Comparison of ENCODE assay signal across 20 mouse cellular contexts in genomic region chr17:7678898-7679297, GRCm38 (mm10).
DNase-seq lines count a peak whose midpoint lies in the region; ATAC-seq and TF ChIP-seq lines count a peak whose summit lies in the region.
"Had no signal": no experiment of that assay in that cellular context is flagged by ENCODE, and none has a peak within 500 bp of the region (broad histone marks: within the 10 kb centered on the region; RNA-seq: fewer than 3 reads in every experiment).

No protein-coding gene starts in this region.

- no peak for ATAC-seq in kidney, postnatal 0 days (replicated peaks; ENCODE audit: low FRiP score, low read depth)
- no peak for ATAC-seq in kidney, embryonic 15.5 days (replicated peaks; ENCODE audit: low FRiP score)
- ATAC-seq in heart, postnatal 0 days (ENCODE audit: insufficient read depth, low read depth) = no peak; the same call in 1 of the 2 replicates
- no peak for ATAC-seq in midbrain, embryonic 13.5 days
- ATAC-seq: intestine, embryonic 15.5 days had no signal

- WGBS in kidney, postnatal 0 days = 66% methylated on average over 9 of the region's 9 CpGs
- 76% methylated on average over 9 of the region's 9 CpGs for WGBS in kidney, embryonic 15.5 days
- 49% methylated on average over 9 of the region's 9 CpGs for WGBS in heart, postnatal 0 days
- 88% methylated on average over 9 of the region's 9 CpGs for WGBS in midbrain, embryonic 13.5 days

- H3K27ac ChIP-seq in kidney, postnatal 0 days = no peak overlapping the region
- no peak overlapping the region for H3K27ac ChIP-seq in kidney, embryonic 15.5 days
- no peak overlapping the region for H3K27ac ChIP-seq in heart, postnatal 0 days (ENCODE audit: low read depth)
- no peak overlapping the region for H3K27ac ChIP-seq in midbrain, embryonic 13.5 days
- H3K27ac ChIP-seq: forebrain, embryonic 12.5 days; hindbrain, embryonic 15.5 days; intestine, embryonic 15.5 days; limb, embryonic 13.5 days; liver, embryonic 15.5 days; neural tube, embryonic 13.5 days had no signal

- H3K36me3 ChIP-seq in kidney, postnatal 0 days (ENCODE audit: insufficient read depth, low read length) = no peaks in the 10 kb centered on the region
- no peaks in the 10 kb centered on the region for H3K36me3 ChIP-seq in kidney, embryonic 15.5 days
- no peaks in the 10 kb centered on the region for H3K36me3 ChIP-seq in heart, postnatal 0 days (replicated peaks; ENCODE audit: control insufficient read depth, insufficient read depth, low read length)
- H3K36me3 ChIP-seq in midbrain, embryonic 13.5 days = no peaks in the 10 kb centered on the region
- H3K36me3 ChIP-seq: forebrain, embryonic 12.5 days; heart, embryonic 15.5 days; hindbrain, embryonic 15.5 days; intestine, embryonic 15.5 days; limb, embryonic 13.5 days; liver, embryonic 15.5 days; neural tube, embryonic 13.5 days had no signal

- DNase-seq in kidney, postnatal 0 days (ENCODE audit: low spot score) = peak; percentile 57
- peak; percentile 46 for DNase-seq in lung, postnatal 10 days
- no peak for DNase-seq in lung, adult 18-20 months
- DNase-seq in heart, postnatal 0 days (ENCODE audit: low spot score) = peak; percentile 24
- peak; percentile 12 to 41 for DNase-seq in kidney, postnatal 4 days
- DNase-seq: adrenal gland, adult 8-10 months; cerebellum, adult 9-10 months; gastrocnemius, postnatal 10 days; midbrain, embryonic 14.5 days; right cerebral cortex, adult 18-20 months; thymus, postnatal 25 days had no signal

- no peaks in the 10 kb centered on the region for H3K9me3 ChIP-seq in kidney, postnatal 0 days (replicated peaks; ENCODE audit: low read length)
- H3K9me3 ChIP-seq in kidney, embryonic 15.5 days (replicated peaks) = no peaks in the 10 kb centered on the region
- no peaks in the 10 kb centered on the region for H3K9me3 ChIP-seq in heart, postnatal 0 days (replicated peaks; ENCODE audit: control insufficient read depth, low read length)
- H3K9me3 ChIP-seq in midbrain, embryonic 13.5 days = no peaks in the 10 kb centered on the region
- H3K9me3 ChIP-seq: forebrain, embryonic 12.5 days; heart, embryonic 15.5 days; hindbrain, embryonic 15.5 days; intestine, embryonic 15.5 days; limb, embryonic 13.5 days; liver, embryonic 15.5 days; neural tube, embryonic 13.5 days had no signal

- no peak for TF ChIP-seq EP300 in heart, postnatal 0 days (IDR thresholded peaks at IDR 0.05; ENCODE audit: low read depth)

- H3K4me2 ChIP-seq in kidney, postnatal 0 days (ENCODE audit: low read length) = no peak overlapping the region
- no peak overlapping the region for H3K4me2 ChIP-seq in kidney, embryonic 15.5 days
- H3K4me2 ChIP-seq in heart, postnatal 0 days (ENCODE audit: low read depth, low read length) = no peak overlapping the region
- no peak overlapping the region for H3K4me2 ChIP-seq in midbrain, embryonic 13.5 days (replicated peaks)
- H3K4me2 ChIP-seq: forebrain, embryonic 12.5 days; heart, embryonic 15.5 days; hindbrain, embryonic 15.5 days; intestine, embryonic 15.5 days; limb, embryonic 13.5 days; liver, embryonic 15.5 days; neural tube, embryonic 13.5 days had no signal

- no peaks in the 10 kb centered on the region for H3K4me1 ChIP-seq in kidney, postnatal 0 days (replicated peaks; ENCODE audit: insufficient read depth, low read length)
- no peaks in the 10 kb centered on the region for H3K4me1 ChIP-seq in kidney, embryonic 15.5 days
- H3K4me1 ChIP-seq in heart, postnatal 0 days (ENCODE audit: control insufficient read depth, insufficient read depth) = no peaks in the 10 kb centered on the region
- no peaks in the 10 kb centered on the region for H3K4me1 ChIP-seq in midbrain, embryonic 13.5 days (replicated peaks)
- H3K4me1 ChIP-seq: forebrain, embryonic 12.5 days; heart, embryonic 15.5 days; hindbrain, embryonic 15.5 days; intestine, embryonic 15.5 days; limb, embryonic 13.5 days; liver, embryonic 15.5 days; neural tube, embryonic 13.5 days had no signal

- no peak for TF ChIP-seq CTCF in kidney, postnatal 0 days (IDR thresholded peaks at IDR 0.05; ENCODE audit: low read depth)
- TF ChIP-seq CTCF in heart, postnatal 0 days (IDR thresholded peaks at IDR 0.05; ENCODE audit: low read depth) = no peak

- no peaks in the 10 kb centered on the region for H3K27me3 ChIP-seq in kidney, postnatal 0 days (ENCODE audit: insufficient read depth, low read length)
- H3K27me3 ChIP-seq in kidney, embryonic 15.5 days = no peaks in the 10 kb centered on the region
- no peaks in the 10 kb centered on the region for H3K27me3 ChIP-seq in heart, postnatal 0 days (ENCODE audit: control insufficient read depth, insufficient read depth, low read length)
- H3K27me3 ChIP-seq in midbrain, embryonic 13.5 days = no peaks in the 10 kb centered on the region
- H3K27me3 ChIP-seq: forebrain, embryonic 12.5 days; heart, embryonic 15.5 days; hindbrain, embryonic 15.5 days; intestine, embryonic 15.5 days; limb, embryonic 13.5 days; liver, embryonic 15.5 days; neural tube, embryonic 13.5 days had no signal

- no peak overlapping the region for H3K9ac ChIP-seq in kidney, postnatal 0 days (ENCODE audit: low read depth, low read length)
- no peak overlapping the region for H3K9ac ChIP-seq in kidney, embryonic 15.5 days
- H3K9ac ChIP-seq in heart, postnatal 0 days (replicated peaks; ENCODE audit: low read depth, low read length) = no peak overlapping the region
- no peak overlapping the region for H3K9ac ChIP-seq in midbrain, embryonic 13.5 days (replicated peaks)
- H3K9ac ChIP-seq: forebrain, embryonic 12.5 days; heart, embryonic 15.5 days; hindbrain, embryonic 15.5 days; intestine, embryonic 15.5 days; limb, embryonic 13.5 days; liver, embryonic 15.5 days; neural tube, embryonic 13.5 days had no signal

- no peak overlapping the region for H3K4me3 ChIP-seq in kidney, postnatal 0 days (replicated peaks; ENCODE audit: low read depth, low read length)
- H3K4me3 ChIP-seq in kidney, embryonic 15.5 days (replicated peaks) = no peak overlapping the region
- no peak overlapping the region for H3K4me3 ChIP-seq in heart, postnatal 0 days (ENCODE audit: low read depth, low read length)
- H3K4me3 ChIP-seq in midbrain, embryonic 13.5 days (replicated peaks) = no peak overlapping the region
- H3K4me3 ChIP-seq: forebrain, embryonic 12.5 days; heart, embryonic 15.5 days; hindbrain, embryonic 15.5 days; intestine, embryonic 15.5 days; limb, embryonic 13.5 days; liver, embryonic 15.5 days; neural tube, embryonic 13.5 days had no signal

Comparison
In these comparisons a context has a peak if more than half of its experiments do, and no peak if none do; other contexts are left out.
1. DNase-seq: peak in kidney, postnatal 0 days (single experiment), lung, postnatal 10 days (single experiment), heart, postnatal 0 days (single experiment) and kidney, postnatal 4 days (2 of 2); none in lung, adult 18-20 months (0 of 2).